18 mouse cellular contexts compared by ENCODE assay signal in the genomic region with DNA sequence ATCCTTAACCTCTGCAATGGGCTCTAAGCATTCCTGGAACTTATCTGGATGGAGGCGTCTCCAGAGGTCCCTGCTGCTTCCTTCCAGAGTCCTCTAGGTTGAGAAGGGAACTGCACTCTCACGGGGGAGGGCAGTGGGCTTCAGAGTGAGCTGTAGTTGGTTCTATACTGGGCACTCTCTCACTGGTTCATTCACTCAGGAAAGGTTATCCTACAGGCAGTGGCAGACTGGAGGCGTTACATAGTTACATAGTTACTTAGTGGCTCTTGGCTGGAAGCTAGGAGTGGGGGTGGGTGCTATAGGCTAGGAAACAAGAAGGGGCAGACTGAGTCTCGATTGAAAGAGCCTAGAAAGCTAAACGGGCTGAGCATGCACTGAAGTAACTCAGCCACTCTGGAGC. TPM values are rescaled to one million over a fixed set of nuclear protein-coding genes. Genes with fewer than 3 reads are reported as not detected.
DNase-seq lines count a peak whose midpoint lies in the region; ATAC-seq and TF ChIP-seq lines count a peak whose summit lies in the region.
"Had no signal": no experiment of that assay in that cellular context is flagged by ENCODE, and none has a peak within 500 bp of the region (broad histone marks: within the 10 kb centered on the region; RNA-seq: fewer than 3 reads in every experiment).

No protein-coding gene starts in this region.

- no peak overlapping the region for H3K9ac ChIP-seq in heart, embryonic 12.5 days
- H3K9ac ChIP-seq in heart, adult 2 months (ENCODE audit: low read depth, low read length), result no peak overlapping the region
- H3K9ac ChIP-seq: hindbrain, embryonic 13.5 days; midbrain, embryonic 13.5 days had no signal

- DNase-seq in heart, adult 2 months, result no peak
- DNase-seq in left cerebral cortex, postnatal 14 days (ENCODE audit: low spot score in 2 of 2), result peak; percentile 32 to 78
- no peak for DNase-seq in left cerebral cortex, postnatal 10 days (ENCODE audit: extremely low spot score in 1 of 2, low spot score in 2 of 2)
- peak; percentile 50 for DNase-seq in NIH3T3 (ENCODE audit: low read depth)
- DNase-seq in right cerebral cortex, postnatal 36 days (ENCODE audit: low spot score in 2 of 2), result peak; percentile 37 to 39
- DNase-seq in gastrocnemius, postnatal 36 days, result no peak
- DNase-seq: adrenal gland, adult 8-10 months; B cell, adult 2 months; cerebellum, adult 2 months; gastrocnemius, adult 2 months; heart, postnatal 10 days; kidney, adult 11 months; thymus, postnatal 25 days had no signal

- WGBS in heart, embryonic 12.5 days, result 28% methylated on average over 5 of the region's 5 CpGs
- 27% methylated on average over 5 of the region's 5 CpGs for WGBS in heart, adult 2 months

- no peak overlapping the region for H3K4me3 ChIP-seq in heart, embryonic 12.5 days
- no peak overlapping the region for H3K4me3 ChIP-seq in heart, adult 2 months
- H3K4me3 ChIP-seq: forebrain, embryonic 10.5 days; gastrocnemius, adult 2 months; hindbrain, embryonic 13.5 days; midbrain, embryonic 13.5 days had no signal

- TF ChIP-seq CTCF in heart, adult 2 months (IDR thresholded peaks at IDR 0.05), result no peak

- 0 out of 2 replicates have a peak, but pooled peaks have one; percentile 12 for ATAC-seq in heart, embryonic 12.5 days (ENCODE audit: insufficient number of reproducible peaks, low FRiP score)
- ATAC-seq: midbrain, embryonic 13.5 days had no signal

- no peak for TF ChIP-seq EP300 in heart, adult 2 months (IDR thresholded peaks at IDR 0.05; ENCODE audit: insufficient read depth, low read depth, low read length)

- H3K27me3 ChIP-seq in heart, embryonic 12.5 days (replicated peaks), result no peaks in the 10 kb centered on the region; the same call in 1 of the 2 replicates
- no peaks in the 10 kb centered on the region for H3K27me3 ChIP-seq in heart, adult 2 months (ENCODE audit: control insufficient read depth, insufficient read depth, low read length)
- H3K27me3 ChIP-seq: hindbrain, embryonic 13.5 days; midbrain, embryonic 13.5 days had no signal

- no peaks in the 10 kb centered on the region for H3K79me2 ChIP-seq in heart, adult 2 months (replicated peaks; ENCODE audit: control insufficient read depth, insufficient read depth, low read length)

- H3K9me3 ChIP-seq in heart, embryonic 12.5 days (replicated peaks), result peaks cover 23% of the 10 kb centered on the region
- H3K9me3 ChIP-seq: forebrain, embryonic 10.5 days; hindbrain, embryonic 13.5 days; midbrain, embryonic 13.5 days had no signal

- no peak for TF ChIP-seq POLR2A in heart, adult 2 months (IDR thresholded peaks at IDR 0.05; ENCODE audit: insufficient read depth, low read depth, low read length)

- intact Hi-C loops in heart, adult 2 months (cut with DNase I), result no loop called here
- intact Hi-C loops in left cerebral cortex, postnatal 14 days (cut with DNase I), result no loop called here
- intact Hi-C loops in left cerebral cortex, postnatal 10 days (cut with DNase I), result no loop called here
- intact Hi-C loops in gastrocnemius, postnatal 36 days (cut with DNase I), result no loop called here

- no peak overlapping the region for H3K4me2 ChIP-seq in heart, embryonic 12.5 days
- H3K4me2 ChIP-seq: hindbrain, embryonic 13.5 days; midbrain, embryonic 13.5 days had no signal

- H3K4me1 ChIP-seq in heart, embryonic 12.5 days (replicated peaks), result peaks cover 12% of the 10 kb centered on the region
- no peaks in the 10 kb centered on the region for H3K4me1 ChIP-seq in heart, adult 2 months (ENCODE audit: control insufficient read depth, insufficient read depth, low read length)
- H3K4me1 ChIP-seq: midbrain, embryonic 13.5 days had no signal

- H3K36me3 ChIP-seq in heart, embryonic 12.5 days, result no peaks in the 10 kb centered on the region
- no peaks in the 10 kb centered on the region for H3K36me3 ChIP-seq in heart, adult 2 months (ENCODE audit: control insufficient read depth, insufficient read depth, low read length)
- H3K36me3 ChIP-seq: forebrain, embryonic 10.5 days; hindbrain, embryonic 13.5 days; midbrain, embryonic 13.5 days had no signal

- no peak overlapping the region for H3K27ac ChIP-seq in heart, embryonic 12.5 days (ENCODE audit: poor library complexity, severe bottlenecking)
- no peak overlapping the region for H3K27ac ChIP-seq in heart, adult 2 months
- H3K27ac ChIP-seq: forebrain, embryonic 10.5 days; gastrocnemius, adult 2 months; hindbrain, embryonic 13.5 days; macrophage; midbrain, embryonic 13.5 days had no signal

RNA-seq across cellular contexts. Expression of a gene that starts 26.4 kb away (rescaled TPM):
- 2.7 and 3.1 TPM in 2 replicates for polyA plus RNA-seq in heart, embryonic 12.5 days (2016; fragmentation: Nextera tagmentation; extraction: Ambion mirVana)
- total RNA-seq in heart, adult 2 months (2021), result under 1 TPM; 0.23 to 0.25 TPM
- polyA plus RNA-seq in heart, adult 2 months (2012; rRNA removed), result 0.26 and 0.47 TPM in 2 replicates
- 10 to 100 TPM; 18.3 to 20.4 TPM for total RNA-seq in left cerebral cortex, postnatal 14 days (2021)
- 10 to 100 TPM; 15.5 to 16.2 TPM for total RNA-seq in left cerebral cortex, postnatal 10 days (2021)
- total RNA-seq in gastrocnemius, postnatal 36 days (2021), result 1 to 10 TPM; 5.7 to 9.8 TPM
- polyA plus RNA-seq: macrophage had no signal

Comparison
In these comparisons a context has a peak if more than half of its experiments do, and no peak if none do; other contexts are left out.
1. DNase-seq: peak in left cerebral cortex, postnatal 14 days (2 of 2), NIH3T3 (single experiment) and right cerebral cortex, postnatal 36 days (2 of 2); none in heart, adult 2 months (0 of 2), left cerebral cortex, postnatal 10 days (0 of 2) and gastrocnemius, postnatal 36 days (0 of 2).
2. RNA of a gene that starts 26.4 kb away (total RNA-seq): 18.3 to 20.4 TPM in left cerebral cortex, postnatal 14 days, 15.5 to 16.2 TPM in left cerebral cortex, postnatal 10 days and 5.7 to 9.8 TPM in gastrocnemius, postnatal 36 days; 0.23 to 0.25 TPM in heart, adult 2 months; every median in the first group is over 4 times any median in the second.